Mouse (Mus musculus) stomach, embryonic 15.5 days (tissue): Measurements from ENCODE around the gene Slc26a5. TPM values are rescaled to one million over a fixed set of nuclear protein-coding genes. Genes with fewer than 3 reads are reported as not detected.

Experiments used
- ATAC-seq: fragments of 200-750 bp; cut with Nextera tagmentation; 2 replicates; pipeline ENCODE4 v1.8.0; 2017; ENCODE audit warnings: low read depth, moderate number of reproducible peaks, moderate TSS enrichment; ENCODE audit not compliant: insufficient read depth, low FRiP score
- H3K27ac ChIP-seq: fragments of 300-500 bp; sonication (generic); 2 replicates; pipeline ENCODE4 v1.5.1; 2015; ENCODE audit warnings: mild to moderate bottlenecking, inconsistent platforms
- H3K27me3 ChIP-seq: fragments of 300-500 bp; sonication (generic); replicated peaks from 2 replicates; pipeline ENCODE4 v1.6.1; 2015; ENCODE audit warnings: inconsistent platforms
- H3K36me3 ChIP-seq: fragments of 300-500 bp; sonication (generic); 2 replicates; pipeline ENCODE4 v1.6.1; 2015; ENCODE audit warnings: inconsistent platforms
- H3K4me1 ChIP-seq: fragments of 300-500 bp; sonication (generic); 2 replicates; pipeline ENCODE4 v1.6.1; 2015; ENCODE audit warnings: inconsistent platforms
- H3K4me2 ChIP-seq: fragments of 300-500 bp; sonication (generic); 2 replicates; pipeline ENCODE4 v1.6.1; 2015; ENCODE audit warnings: mild to moderate bottlenecking, inconsistent platforms
- H3K4me3 ChIP-seq: fragments of 300-500 bp; sonication (generic); replicated peaks from 2 replicates; pipeline ENCODE4 v1.5.1; 2015; ENCODE audit warnings: inconsistent platforms
- H3K9ac ChIP-seq: fragments of 300-500 bp; sonication (generic); 2 replicates; pipeline ENCODE4 v1.6.1; 2015; ENCODE audit warnings: inconsistent platforms
- H3K9me3 ChIP-seq: fragments of 300-500 bp; sonication (generic); 2 replicates; pipeline ENCODE4 v1.6.1; 2016; ENCODE audit warnings: inconsistent platforms
- WGBS: fragments of 180-500 bp; shearing (Covaris S2); methylation state at CpG from one replicate; pipeline ENCODE4 v1.1.7; 2015; 5-methylcytosine and 5-hydroxymethylcytosine counted together
- polyA plus RNA-seq: library from polyadenylated mRNA; unstranded; fragments of >200 nt; fragmentation: Nextera tagmentation; extraction: Ambion mirVana; gene quantifications from 2 replicates; pipeline ENCODE4 v1.2.1, GENCODE M21; 2015

Slc26a5 gene
- polyA plus RNA-seq, result not detected in 2 replicates

GRCm38 (mm10) chr5:21865346-21866107 is at the start of gene Slc26a5:
Gene Slc26a5 (minus strand): TSS chr5:21865604.
- H3K4me2 ChIP-seq, result peak within 1 kb of the TSS; percentile 53
- peak within 1 kb of the TSS; percentile 21; the same call in 1 of the 2 replicates for H3K4me3 ChIP-seq
- no peaks in the 10 kb centered on the region for H3K36me3 ChIP-seq
- ATAC-seq, result no peak
- no peak within 1 kb of the TSS for H3K9ac ChIP-seq
- no peaks in the 10 kb centered on the region for H3K9me3 ChIP-seq
- H3K27ac ChIP-seq, result no peak within 1 kb of the TSS
- WGBS, result 3% methylated on average over 29 of the region's 29 CpGs
- H3K27me3 ChIP-seq, result no peaks in the 10 kb centered on the region
- H3K4me1 ChIP-seq, result no peaks in the 10 kb centered on the region; the same call in 1 of the 2 replicates

- Histone ChIP-seq H3K9me3 (no peaks in the 10 kb centered on the region), H3K9ac (no peak overlapping the region), H3K27ac (no peak overlapping the region), H3K4me2 (no peak overlapping the region), H3K27me3 (no peaks in the 10 kb centered on the region), H3K4me3 (no peak overlapping the region), H3K4me1 (no peaks in the 10 kb centered on the region), H3K36me3 (no peaks in the 10 kb centered on the region)
- 59% methylated on average over 3 of the region's 3 CpGs for WGBS
- no peak for ATAC-seq
Measured at GRCm38 (mm10) chr5:21914776-21915175, 49.4 kb upstream of the Slc26a5 start.

GRCm38 (mm10) chr5:21912835-21913530 is 47.6 kb upstream of the Slc26a5 start:
- Histone ChIP-seq H3K27me3 (no peaks in the 10 kb centered on the region), H3K4me2 (no peak overlapping the region), H3K36me3 (no peaks in the 10 kb centered on the region), H3K9me3 (no peaks in the 10 kb centered on the region), H3K27ac (no peak overlapping the region), H3K4me1 (no peaks in the 10 kb centered on the region), H3K9ac (no peak overlapping the region), H3K4me3 (no peak overlapping the region)
- WGBS, result 82% methylated on average over 23 of the region's 23 CpGs
- no peak for ATAC-seq

DNA sequence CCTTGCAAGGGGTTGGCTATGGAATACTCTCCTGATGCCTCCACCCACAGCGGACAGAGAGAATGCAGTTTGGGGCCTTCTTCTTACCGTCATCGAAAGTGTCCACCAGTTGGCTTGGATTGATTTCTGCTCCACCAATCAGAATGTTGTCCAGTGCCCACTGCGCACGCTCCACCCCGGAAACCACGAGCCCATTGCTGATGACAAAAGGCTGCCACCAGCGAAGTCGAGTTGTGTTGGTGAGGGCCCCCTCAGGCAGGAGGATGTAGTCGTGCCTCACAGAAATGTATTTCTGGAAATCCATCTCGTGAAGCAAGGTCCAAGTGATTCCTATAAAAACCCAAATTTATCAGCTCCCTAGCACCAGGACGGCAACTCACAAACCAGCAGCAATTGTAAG is 45.3 kb upstream of the Slc26a5 start:
- H3K27me3 ChIP-seq, result no peaks in the 10 kb centered on the region
- no peaks in the 10 kb centered on the region for H3K9me3 ChIP-seq
- H3K4me2 ChIP-seq, result no peak overlapping the region
- H3K9ac ChIP-seq, result no peak overlapping the region
- no peak overlapping the region for H3K4me3 ChIP-seq
- WGBS, result 91% methylated on average over 12 of the region's 12 CpGs
- ATAC-seq, result no peak
- H3K27ac ChIP-seq, result no peak overlapping the region
- H3K36me3 ChIP-seq, result no peaks in the 10 kb centered on the region
- H3K4me1 ChIP-seq, result no peaks in the 10 kb centered on the region

GRCm38 (mm10) chr5:21909713-21910112 is 44.3 kb upstream of the Slc26a5 start:
- Histone ChIP-seq H3K4me2 (no peak overlapping the region), H3K27ac (no peak overlapping the region), H3K4me3 (no peak overlapping the region), H3K9me3 (no peaks in the 10 kb centered on the region), H3K9ac (no peak overlapping the region), H3K27me3 (no peaks in the 10 kb centered on the region), H3K36me3 (no peaks in the 10 kb centered on the region), H3K4me1 (no peaks in the 10 kb centered on the region)
- ATAC-seq, result no peak
- 71% methylated on average over 3 of the region's 3 CpGs for WGBS

DNA sequence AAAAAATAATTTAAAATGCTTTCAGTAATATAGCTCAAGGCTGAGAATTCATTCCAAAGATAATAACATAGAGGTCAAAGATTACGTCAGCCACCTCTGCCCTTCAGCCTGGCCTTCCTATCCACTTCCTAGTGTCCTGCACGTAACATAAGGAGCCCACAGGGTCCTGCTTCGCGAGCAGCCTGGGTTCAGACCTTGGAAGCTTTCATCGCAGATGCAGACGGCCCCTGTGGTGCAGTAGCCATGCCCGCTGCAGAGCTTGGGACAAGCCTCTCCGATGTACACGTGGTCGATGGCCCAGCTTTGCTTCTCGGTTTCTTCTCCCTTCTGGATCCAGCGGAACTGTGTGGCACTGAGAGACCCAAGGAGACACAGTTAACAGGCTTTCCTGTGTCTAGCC is 36.0 kb upstream of the Slc26a5 start:
- H3K27ac ChIP-seq, result no peak overlapping the region
- no peak for ATAC-seq
- 56% methylated on average over 12 of the region's 12 CpGs for WGBS
- H3K36me3 ChIP-seq, result no peaks in the 10 kb centered on the region
- no peaks in the 10 kb centered on the region for H3K9me3 ChIP-seq
- no peak overlapping the region for H3K4me2 ChIP-seq
- no peaks in the 10 kb centered on the region for H3K27me3 ChIP-seq
- H3K4me1 ChIP-seq, result no peaks in the 10 kb centered on the region
- no peak overlapping the region for H3K9ac ChIP-seq
- H3K4me3 ChIP-seq, result no peak overlapping the region

DNA sequence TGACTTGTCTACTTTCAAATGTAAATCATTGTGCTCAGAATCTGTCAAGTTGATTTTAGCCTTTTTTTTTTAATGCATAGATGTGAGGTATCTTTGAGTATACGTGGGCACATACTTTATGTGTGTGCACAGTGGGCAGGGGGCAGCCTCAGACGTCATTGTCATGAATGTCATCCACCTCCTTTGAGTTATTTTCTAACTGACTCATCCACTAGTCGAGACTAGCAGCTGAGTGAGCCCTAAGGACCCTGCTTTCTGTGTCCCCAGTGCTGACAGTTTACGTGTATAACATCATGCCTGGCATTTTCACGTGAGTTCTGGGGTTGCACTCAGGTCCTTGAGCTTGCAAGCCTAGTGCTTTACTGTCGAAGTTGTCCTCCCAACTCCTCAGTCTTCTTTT is 35.5 kb upstream of the Slc26a5 start:
- Histone ChIP-seq H3K36me3 (no peaks in the 10 kb centered on the region), H3K27me3 (no peaks in the 10 kb centered on the region), H3K27ac (no peak overlapping the region), H3K4me3 (no peak overlapping the region), H3K4me2 (no peak overlapping the region), H3K9ac (no peak overlapping the region), H3K9me3 (no peaks in the 10 kb centered on the region), H3K4me1 (no peaks in the 10 kb centered on the region)
- no peak for ATAC-seq
- WGBS, result 58% methylated on average over 6 of the region's 6 CpGs

DNA sequence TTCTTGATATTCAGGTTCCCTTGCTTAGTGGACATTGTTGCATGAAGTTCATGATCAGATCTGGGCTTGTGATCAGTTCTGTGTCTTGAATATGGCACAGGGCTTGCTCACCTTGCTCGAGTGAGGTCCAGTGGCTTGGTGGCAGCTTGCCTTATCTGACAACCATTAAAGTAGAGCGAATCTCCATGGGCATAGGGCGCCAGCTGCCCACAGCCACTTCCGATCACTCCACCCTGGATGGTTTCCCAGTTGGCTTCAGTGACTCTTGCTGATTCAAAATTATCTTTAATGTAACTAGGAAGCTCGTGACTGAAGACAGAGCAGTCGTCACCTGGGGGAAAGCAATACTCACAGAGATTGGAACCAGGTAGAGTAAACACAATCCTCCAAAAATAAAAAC is 33.5 kb upstream of the Slc26a5 start:
- 84% methylated on average over 6 of the region's 6 CpGs for WGBS

GRCm38 (mm10) chr5:21896586-21896985 is 31.2 kb upstream of the Slc26a5 start:
- Histone ChIP-seq H3K9ac (no peak overlapping the region), H3K4me3 (no peak overlapping the region), H3K9me3 (no peaks in the 10 kb centered on the region), H3K27ac (no peak overlapping the region), H3K27me3 (no peaks in the 10 kb centered on the region), H3K4me2 (no peak overlapping the region), H3K36me3 (no peaks in the 10 kb centered on the region), H3K4me1 (no peaks in the 10 kb centered on the region)
- 60% methylated on average over 14 of the region's 14 CpGs for WGBS
- ATAC-seq, result no peak

More for the DNA sequence above, 33.5 kb upstream of the Slc26a5 start:
- no peaks in the 10 kb centered on the region for H3K9me3 ChIP-seq
- ATAC-seq, result no peak
- no peak overlapping the region for H3K27ac ChIP-seq
- H3K9ac ChIP-seq, result no peak overlapping the region
- H3K36me3 ChIP-seq, result no peaks in the 10 kb centered on the region
- H3K4me1 ChIP-seq, result no peaks in the 10 kb centered on the region
- no peaks in the 10 kb centered on the region for H3K27me3 ChIP-seq
- no peak overlapping the region for H3K4me3 ChIP-seq
- no peak overlapping the region for H3K4me2 ChIP-seq

GRCm38 (mm10) chr5:21894168-21894567 is 28.8 kb upstream of the Slc26a5 start:
- no peaks in the 10 kb centered on the region for H3K9me3 ChIP-seq
- no peak overlapping the region for H3K4me3 ChIP-seq
- H3K27ac ChIP-seq, result no peak overlapping the region
- WGBS, result 79% methylated on average over 3 of the region's 3 CpGs
- no peak overlapping the region for H3K4me2 ChIP-seq
- no peak for ATAC-seq
- H3K9ac ChIP-seq, result no peak overlapping the region
- no peaks in the 10 kb centered on the region for H3K4me1 ChIP-seq
- no peaks in the 10 kb centered on the region for H3K36me3 ChIP-seq
- H3K27me3 ChIP-seq, result no peaks in the 10 kb centered on the region

DNA sequence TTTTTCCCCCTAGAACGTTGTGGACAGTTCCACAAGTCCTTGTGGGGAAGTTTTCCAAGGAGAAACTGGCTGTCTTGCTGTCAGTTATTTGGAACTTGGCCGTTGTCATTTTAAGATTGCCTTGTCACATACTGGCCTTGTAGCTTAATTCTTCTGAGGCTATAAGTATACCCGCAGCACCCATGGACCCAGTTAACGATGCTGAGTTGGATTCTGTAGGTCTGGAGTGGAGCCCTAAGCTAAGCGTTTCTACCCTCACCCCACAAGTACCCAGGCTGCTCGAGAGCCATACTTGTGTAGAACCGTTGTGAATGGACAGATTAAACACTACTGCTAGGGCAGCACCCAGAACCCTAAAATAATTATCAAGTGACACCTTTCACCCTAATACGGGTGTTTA is 1.3 kb upstream of the Slc26a5 start:
- WGBS, result 65% methylated on average over 8 of the region's 8 CpGs
- H3K4me1 ChIP-seq, result no peaks in the 10 kb centered on the region; the same call in 1 of the 2 replicates
- H3K4me3 ChIP-seq, result no peak overlapping the region

DNA sequence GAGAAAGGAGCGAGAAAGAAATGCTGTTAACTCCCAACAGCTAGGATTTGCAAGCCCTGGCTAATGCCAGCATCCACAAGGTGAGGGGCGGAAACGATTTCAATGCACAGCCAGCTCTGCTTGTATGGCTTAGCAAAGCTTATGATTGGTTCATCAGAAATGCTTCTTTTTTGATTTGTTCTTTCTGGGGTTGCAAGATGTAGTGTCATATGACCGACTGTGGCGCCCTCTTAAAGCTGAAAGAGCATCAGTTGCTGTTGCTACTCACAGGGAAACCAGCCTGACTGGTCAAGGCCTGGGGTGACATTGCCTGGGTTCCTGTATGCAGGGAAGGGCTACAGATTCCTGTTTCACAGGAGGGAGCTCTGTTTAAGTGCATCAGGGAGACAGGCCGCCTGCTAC is 908 bp upstream of the Slc26a5 start:
- H3K4me3 ChIP-seq, result no peak overlapping the region
- 11% methylated on average over 6 of the region's 6 CpGs for WGBS

More for the DNA sequence above, 1.3 kb upstream of the Slc26a5 start:
- Histone ChIP-seq H3K9ac (no peak overlapping the region), H3K4me2 (no peak overlapping the region), H3K27me3 (no peaks in the 10 kb centered on the region), H3K27ac (no peak overlapping the region), H3K9me3 (no peaks in the 10 kb centered on the region), H3K36me3 (no peaks in the 10 kb centered on the region)
- no peak for ATAC-seq

More for the DNA sequence above, 908 bp upstream of the Slc26a5 start:
- no peak overlapping the region for H3K9ac ChIP-seq
- H3K9me3 ChIP-seq, result no peaks in the 10 kb centered on the region
- H3K27ac ChIP-seq, result no peak overlapping the region
- no peaks in the 10 kb centered on the region for H3K36me3 ChIP-seq
- H3K4me1 ChIP-seq, result no peaks in the 10 kb centered on the region; the same call in 1 of the 2 replicates
- ATAC-seq, result no peak
- no peaks in the 10 kb centered on the region for H3K27me3 ChIP-seq
- peak overlapping the region; percentile 53; the same call in 1 of the 2 replicates for H3K4me2 ChIP-seq
